Mouse (Mus musculus) midbrain, embryonic 11.5 days (tissue): ENCODE results near the gene Chd4. TPM values are rescaled to one million over a fixed set of nuclear protein-coding genes. Genes with fewer than 3 reads are reported as not detected.

Experiments used
- ATAC-seq: fragments of 200-750 bp; cut with Nextera tagmentation; 2 replicates; pipeline ENCODE4 v1.8.0; 2017; ENCODE audit warnings: moderate TSS enrichment, moderate library complexity; ENCODE audit not compliant: low FRiP score
- DNase-seq: peaks from one replicate; pipeline ENCODE4 v3.0.0; 2015; ENCODE audit warnings: low spot score; ENCODE audit errors: missing footprints
- H3K27ac ChIP-seq: fragments of 300-500 bp; sonication (generic); 2 replicates; pipeline ENCODE4 v1.5.1; 2014; ENCODE audit warnings: low read depth, low read length
- H3K27me3 ChIP-seq: fragments of 300-500 bp; sonication (generic); 2 replicates; pipeline ENCODE4 v1.6.1; 2014; ENCODE audit warnings: mild to moderate bottlenecking, low read length, moderate library complexity, mixed read lengths; ENCODE audit not compliant: control insufficient read depth, insufficient read depth
- H3K36me3 ChIP-seq: fragments of 300-500 bp; sonication (generic); 2 replicates; pipeline ENCODE4 v1.6.1; 2014; ENCODE audit warnings: mild to moderate bottlenecking, low read length, moderate library complexity, mixed read lengths; ENCODE audit not compliant: control insufficient read depth, insufficient read depth
- H3K4me1 ChIP-seq: fragments of 300-500 bp; sonication (generic); 2 replicates; pipeline ENCODE4 v1.6.1; 2014; ENCODE audit warnings: low read length; ENCODE audit not compliant: control insufficient read depth, insufficient read depth
- H3K4me2 ChIP-seq: fragments of 300-500 bp; sonication (generic); 2 replicates; pipeline ENCODE4 v1.6.1; 2014; ENCODE audit warnings: mild to moderate bottlenecking, moderate library complexity
- H3K4me3 ChIP-seq: fragments of 300-500 bp; sonication (generic); 2 replicates; pipeline ENCODE4 v1.5.1; 2014; ENCODE audit warnings: low read depth, low read length
- H3K9ac ChIP-seq: fragments of 300-500 bp; sonication (generic); 2 replicates; pipeline ENCODE4 v1.6.1; 2014; ENCODE audit warnings: low read length
- H3K9me3 ChIP-seq: fragments of 300-500 bp; sonication (generic); 2 replicates; pipeline ENCODE4 v1.6.1; 2016; ENCODE audit warnings: low read length; ENCODE audit not compliant: control insufficient read depth
- WGBS: fragments of 180-500 bp; shearing (Covaris S2); extraction: QIAGEN DNeasy Blood & Tissue Kit; methylation state at CpG from one replicate; pipeline ENCODE4 v1.1.7; 2014; 5-methylcytosine and 5-hydroxymethylcytosine counted together
- polyA plus RNA-seq: library from polyadenylated mRNA; unstranded; fragments of >200 nt; fragmentation: Nextera tagmentation; extraction: Ambion mirVana; gene quantifications from 2 replicates; pipeline ENCODE4 v1.2.1, GENCODE M21; 2014

Gene Chd4
- polyA plus RNA-seq, 1 experiment from 2014 or later, result 99.3 TPM

DNA sequence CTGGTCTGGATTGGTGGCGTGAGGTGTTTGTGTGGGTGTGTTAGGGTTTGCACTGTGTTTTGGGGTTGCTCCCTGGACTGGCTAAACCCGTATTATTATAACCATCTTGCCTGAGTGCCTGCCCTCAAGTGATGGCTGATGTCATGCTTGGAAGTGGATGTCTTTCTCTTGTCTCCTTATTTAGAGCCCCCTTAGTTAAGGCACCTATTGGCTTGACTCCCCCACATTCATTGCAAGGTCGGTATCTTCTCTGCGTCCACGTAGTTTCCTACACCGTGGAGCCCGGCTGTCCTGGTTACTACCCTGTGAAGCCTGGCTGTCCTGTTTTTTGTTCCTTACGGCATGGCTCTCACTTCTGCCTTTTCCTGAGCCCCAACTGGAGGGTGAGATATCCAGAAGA, 2.2 kb downstream of the Chd4 start:
- peak overlapping the region; percentile 62 for H3K4me3 ChIP-seq
- H3K4me1 ChIP-seq, result peaks cover 29% of the 10 kb centered on the region
- DNase-seq (no peak), ATAC-seq (no peak)
- no peaks in the 10 kb centered on the region for H3K27me3 ChIP-seq
- WGBS, result 61% methylated on average over 8 of the region's 8 CpGs
- H3K27ac ChIP-seq, result no peak overlapping the region
- H3K9ac ChIP-seq, result peak overlapping the region; percentile 94
- peak overlapping the region; percentile 97 for H3K4me2 ChIP-seq
- peaks cover 28% of the 10 kb centered on the region for H3K36me3 ChIP-seq
- no peaks in the 10 kb centered on the region for H3K9me3 ChIP-seq

DNA sequence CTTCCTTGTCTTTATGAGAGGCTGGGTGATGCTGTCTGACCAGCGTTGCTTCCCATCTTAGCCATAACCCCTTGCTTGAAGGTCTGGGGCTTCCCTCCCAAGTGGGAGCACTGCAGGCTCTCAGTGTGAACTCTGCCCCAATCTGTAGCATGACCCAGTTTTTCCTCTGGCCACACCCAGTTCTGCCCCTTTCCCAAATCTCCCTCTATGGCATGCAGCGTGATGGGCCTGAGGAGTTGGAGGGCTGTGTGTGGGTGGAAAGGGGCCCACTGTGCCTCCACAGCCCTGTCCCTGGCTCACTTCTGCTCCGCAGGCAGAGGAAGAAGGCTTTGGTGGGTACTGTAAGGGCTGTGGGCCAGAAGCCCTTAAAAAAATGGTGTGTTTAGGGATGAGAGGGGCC, 2.7 kb downstream of the Chd4 start:
- 74% methylated on average over 3 of the region's 3 CpGs for WGBS
- DNase-seq (no peak), ATAC-seq (no peak)
- peaks cover 29% of the 10 kb centered on the region for H3K4me1 ChIP-seq
- no peak overlapping the region for H3K27ac ChIP-seq
- H3K9ac ChIP-seq, result peak overlapping the region; percentile 94
- H3K9me3 ChIP-seq, result no peaks in the 10 kb centered on the region
- peak overlapping the region; percentile 62 for H3K4me3 ChIP-seq
- no peaks in the 10 kb centered on the region for H3K27me3 ChIP-seq
- H3K4me2 ChIP-seq, result peak overlapping the region; percentile 97
- peaks cover 29% of the 10 kb centered on the region for H3K36me3 ChIP-seq

DNA sequence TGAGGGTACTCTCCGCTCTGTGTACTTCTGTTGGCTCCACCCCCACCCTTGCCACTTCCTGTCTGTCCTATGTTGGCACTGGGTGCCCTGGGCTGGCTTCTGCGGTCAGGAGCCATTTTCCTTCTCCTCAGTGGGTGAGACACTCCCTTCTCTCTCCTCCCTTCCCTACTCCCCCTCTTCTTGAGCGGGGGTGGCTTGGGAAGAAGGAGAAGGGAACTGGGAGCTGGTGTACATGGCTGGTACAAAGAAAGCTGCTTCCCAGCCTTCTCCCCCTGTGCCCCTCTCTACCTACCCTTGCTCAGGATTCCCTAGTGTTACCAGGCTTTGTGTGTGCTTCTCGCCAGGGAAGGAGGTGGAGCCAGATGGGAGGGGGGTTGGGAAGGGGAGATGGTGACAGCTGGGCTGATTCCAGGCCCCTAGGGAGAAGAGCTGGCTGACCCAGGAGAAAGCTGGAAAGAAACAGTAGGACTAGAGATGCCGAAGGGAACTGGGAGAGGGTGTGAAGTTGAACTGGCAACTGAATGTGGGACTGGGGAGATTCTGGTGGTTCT, 3.7 kb downstream of the Chd4 start:
- DNase-seq (no peak), ATAC-seq (no peak)

DNA sequence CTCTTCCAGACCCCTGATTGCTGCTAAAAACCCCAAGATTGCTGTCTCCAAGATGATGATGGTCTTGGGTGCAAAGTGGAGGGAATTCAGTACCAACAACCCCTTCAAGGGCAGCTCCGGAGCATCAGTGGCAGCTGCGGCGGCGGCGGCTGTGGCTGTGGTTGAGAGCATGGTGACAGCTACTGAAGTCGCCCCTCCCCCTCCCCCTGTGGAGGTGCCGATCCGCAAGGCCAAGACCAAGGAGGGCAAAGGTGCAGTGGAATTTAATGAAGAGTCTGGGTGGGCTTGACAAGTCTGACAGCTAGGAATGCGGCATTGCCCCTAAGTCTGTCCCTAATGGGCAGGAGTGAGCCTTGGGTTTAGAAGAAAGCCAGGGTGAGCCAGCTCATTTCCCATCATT, 5.7 kb downstream of the Chd4 start:
- H3K4me1 ChIP-seq, result peaks cover 29% of the 10 kb centered on the region
- H3K36me3 ChIP-seq, result peaks cover 46% of the 10 kb centered on the region
- ATAC-seq (no peak), DNase-seq (no peak)
- no peaks in the 10 kb centered on the region for H3K27me3 ChIP-seq
- no peak overlapping the region for H3K9ac ChIP-seq
- 92% methylated on average over 9 of the region's 9 CpGs for WGBS
- H3K4me3 ChIP-seq, result no peak overlapping the region
- H3K9me3 ChIP-seq, result no peaks in the 10 kb centered on the region
- H3K4me2 ChIP-seq, result no peak overlapping the region
- H3K27ac ChIP-seq, result no peak overlapping the region

More for the DNA sequence above, 3.7 kb downstream of the Chd4 start:
- Histone ChIP-seq H3K9ac (peak overlapping the region; percentile 94), H3K27me3 (no peaks in the 10 kb centered on the region), H3K4me2 (peak overlapping the region; percentile 97), H3K9me3 (no peaks in the 10 kb centered on the region), H3K4me3 (peak overlapping the region; percentile 62), H3K27ac (peak overlapping the region; percentile 62), H3K36me3 (peaks cover 33% of the 10 kb centered on the region), H3K4me1 (peaks cover 29% of the 10 kb centered on the region)
- 50% methylated on average over 5 of the region's 5 CpGs for WGBS

DNA sequence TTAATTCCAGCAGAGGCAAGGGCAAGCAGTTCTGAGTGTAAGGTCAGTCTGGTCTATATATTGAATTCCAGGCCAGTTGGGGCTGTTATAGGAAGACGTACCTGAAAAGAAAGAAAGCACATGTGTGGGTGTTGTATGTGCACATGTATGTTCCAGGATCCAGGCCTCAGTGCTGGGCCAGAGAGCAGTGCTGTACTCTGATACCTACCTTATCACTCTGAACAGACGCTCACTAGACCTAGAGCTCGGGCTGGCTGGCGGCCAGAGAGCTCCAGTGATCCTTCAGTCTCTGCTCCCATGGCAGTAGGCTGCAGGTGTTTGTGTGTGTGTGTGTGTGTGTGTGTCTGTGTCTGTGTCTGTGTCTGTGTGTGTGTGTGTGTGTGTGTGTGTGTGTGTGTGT, 8.4 kb downstream of the Chd4 start:
- Histone ChIP-seq H3K4me2 (no peak overlapping the region), H3K36me3 (peaks cover 72% of the 10 kb centered on the region), H3K27me3 (no peaks in the 10 kb centered on the region), H3K9ac (no peak overlapping the region), H3K4me1 (peaks cover 9% of the 10 kb centered on the region), H3K4me3 (no peak overlapping the region), H3K27ac (no peak overlapping the region), H3K9me3 (0 out of 2 replicates have a peak, but pooled peaks cover 4% of the 10 kb centered on the region)
- ATAC-seq, result no peak
- DNase-seq, result no peak
- WGBS, result 88% methylated on average over 4 of the region's 4 CpGs

DNA sequence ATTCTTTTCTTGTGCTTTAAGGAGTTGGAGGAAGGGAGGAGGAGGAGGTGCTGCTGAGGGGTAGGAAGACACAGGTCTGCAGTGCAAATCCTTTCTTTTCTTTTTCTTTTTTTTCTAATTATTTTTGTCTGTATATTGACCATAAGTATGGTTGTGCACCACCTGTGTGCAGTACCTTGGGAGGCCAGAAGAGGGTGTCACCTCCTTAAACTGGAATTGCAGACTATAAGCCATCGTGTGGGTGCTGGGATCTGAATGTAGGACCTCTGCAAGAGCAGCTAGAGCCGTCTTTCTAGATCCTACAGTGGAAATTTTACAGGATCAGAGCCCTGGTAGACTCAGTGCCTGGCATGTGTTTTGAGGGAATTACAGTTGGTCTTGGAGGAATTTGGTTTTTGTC, 11.9 kb downstream of the Chd4 start:
- no peak overlapping the region for H3K4me2 ChIP-seq
- H3K36me3 ChIP-seq, result peaks cover 79% of the 10 kb centered on the region
- no peaks in the 10 kb centered on the region for H3K27me3 ChIP-seq
- 0 out of 2 replicates have a peak, but pooled peaks cover 4% of the 10 kb centered on the region for H3K9me3 ChIP-seq
- H3K27ac ChIP-seq, result no peak overlapping the region
- no peak overlapping the region for H3K4me3 ChIP-seq
- no peak overlapping the region for H3K9ac ChIP-seq
- DNase-seq (no peak), ATAC-seq (no peak)
- no peaks in the 10 kb centered on the region for H3K4me1 ChIP-seq
- whole genome bisulfite sequencing, result 94% methylated on average over 2 of the region's 2 CpGs

DNA sequence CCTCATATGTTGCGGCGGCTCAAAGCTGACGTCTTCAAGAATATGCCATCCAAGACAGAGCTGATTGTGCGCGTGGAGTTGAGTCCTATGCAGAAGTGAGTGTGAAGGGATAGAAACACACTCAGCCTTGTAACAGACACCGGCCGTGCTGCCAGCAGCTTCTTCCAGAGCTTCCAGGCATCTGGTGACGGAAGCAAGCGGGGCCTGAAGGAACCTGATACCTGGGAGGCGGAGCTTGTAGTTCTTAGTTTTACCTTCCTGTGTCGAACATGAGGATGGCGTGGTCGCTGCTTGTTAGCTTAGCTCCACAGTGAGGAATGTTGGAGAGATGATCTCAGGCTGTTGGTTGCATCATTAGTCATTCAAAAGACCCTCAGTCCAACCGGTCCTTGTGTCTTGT, 13.6 kb downstream of the Chd4 start:
- Histone ChIP-seq H3K9ac (no peak overlapping the region), H3K27ac (no peak overlapping the region), H3K27me3 (no peaks in the 10 kb centered on the region), H3K36me3 (peaks cover 82% of the 10 kb centered on the region), H3K4me2 (no peak overlapping the region), H3K4me3 (no peak overlapping the region), H3K4me1 (no peaks in the 10 kb centered on the region), H3K9me3 (0 out of 2 replicates have a peak, but pooled peaks cover 4% of the 10 kb centered on the region)
- no peak for ATAC-seq
- no peak for DNase-seq
- 93% methylated on average over 14 of the region's 14 CpGs for WGBS

DNA sequence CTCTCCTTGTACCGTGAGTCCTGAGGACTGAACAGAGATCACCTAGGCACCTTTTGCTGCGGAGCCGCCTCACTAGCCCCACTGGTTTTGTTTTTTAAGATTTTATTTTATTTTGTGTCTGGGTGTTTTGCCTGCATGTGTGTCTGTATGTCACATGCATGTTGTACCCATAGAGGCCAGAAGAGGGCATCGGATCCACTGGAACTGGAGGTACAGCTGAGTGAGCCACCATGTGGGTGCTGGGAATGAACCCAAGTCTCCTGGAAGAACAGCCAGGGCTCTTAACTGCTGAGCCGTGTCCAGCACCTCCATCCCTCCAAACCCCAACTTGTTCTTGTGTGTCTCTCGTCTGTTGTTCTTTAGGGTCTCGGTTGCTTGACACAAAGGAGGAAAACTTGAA, 15.1 kb downstream of the Chd4 start:
- no peak for DNase-seq
- Histone ChIP-seq H3K9me3 (0 out of 2 replicates have a peak, but pooled peaks cover 4% of the 10 kb centered on the region), H3K27ac (no peak overlapping the region), H3K4me1 (no peaks in the 10 kb centered on the region), H3K4me2 (no peak overlapping the region), H3K9ac (no peak overlapping the region), H3K36me3 (peaks cover 77% of the 10 kb centered on the region), H3K27me3 (no peaks in the 10 kb centered on the region), H3K4me3 (no peak overlapping the region)
- no peak for ATAC-seq
- WGBS, result 93% methylated on average over 7 of the region's 7 CpGs

DNA sequence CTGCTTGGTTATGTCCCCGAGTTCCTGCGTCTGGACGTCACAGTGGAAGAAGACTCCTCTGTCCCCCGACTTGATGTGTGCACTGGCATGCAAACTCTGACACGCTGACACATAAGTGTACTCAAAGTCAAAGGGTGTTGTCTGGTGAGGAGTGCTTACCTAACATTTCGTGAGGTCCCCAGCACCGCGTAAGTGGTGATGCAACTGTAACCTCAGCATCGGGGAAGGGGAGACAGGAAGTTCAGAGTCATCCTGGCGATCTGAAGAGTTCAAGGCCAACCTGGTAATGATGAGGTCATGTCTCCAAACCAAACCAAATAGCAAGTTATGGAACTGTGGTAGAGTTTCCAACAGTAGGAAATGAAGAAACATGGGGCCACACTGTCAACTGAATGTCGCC, 16.8 kb downstream of the Chd4 start:
- Histone ChIP-seq H3K36me3 (peaks cover 67% of the 10 kb centered on the region), H3K4me3 (no peak overlapping the region)
- no peak for ATAC-seq

More for the DNA sequence above, 16.8 kb downstream of the Chd4 start:
- H3K9me3 ChIP-seq, result no peaks in the 10 kb centered on the region
- no peak overlapping the region for H3K4me2 ChIP-seq
- no peak overlapping the region for H3K9ac ChIP-seq
- no peak for DNase-seq
- no peaks in the 10 kb centered on the region for H3K27me3 ChIP-seq
- no peaks in the 10 kb centered on the region for H3K4me1 ChIP-seq
- 92% methylated on average over 11 of the region's 11 CpGs for WGBS
- no peak overlapping the region for H3K27ac ChIP-seq
